Mouse (Mus musculus) midbrain, embryonic 12.5 days (tissue): ENCODE data around the gene Plbd1. TPM values are rescaled to one million over a fixed set of nuclear protein-coding genes. Genes with fewer than 3 reads are reported as not detected.

Source experiments
- ATAC-seq: fragments of 200-750 bp; cut with Nextera tagmentation; 2 replicates; pipeline ENCODE4 v1.8.0; 2017; ENCODE audit warnings: low read depth, moderate TSS enrichment, moderate library complexity; ENCODE audit not compliant: low FRiP score
- H3K27ac ChIP-seq: fragments of 300-500 bp; sonication (generic); replicated peaks from 2 replicates; pipeline ENCODE4 v1.5.1; 2016; ENCODE audit warnings: mild to moderate bottlenecking
- H3K27me3 ChIP-seq: fragments of 300-500 bp; sonication (generic); 2 replicates; pipeline ENCODE4 v1.6.1; 2016; ENCODE audit warnings: mild to moderate bottlenecking
- H3K36me3 ChIP-seq: fragments of 300-500 bp; sonication (generic); 2 replicates; pipeline ENCODE4 v1.6.1; 2016
- H3K4me1 ChIP-seq: fragments of 300-500 bp; sonication (generic); 2 replicates; pipeline ENCODE4 v1.6.1; 2016
- H3K4me2 ChIP-seq: fragments of 300-500 bp; sonication (generic); replicated peaks from 2 replicates; pipeline ENCODE4 v1.6.1; 2016; ENCODE audit warnings: mild to moderate bottlenecking, moderate library complexity
- H3K4me3 ChIP-seq: fragments of 300-500 bp; sonication (generic); 2 replicates; pipeline ENCODE4 v1.5.1; 2016; ENCODE audit warnings: mild to moderate bottlenecking
- H3K9ac ChIP-seq: fragments of 300-500 bp; sonication (generic); replicated peaks from 2 replicates; pipeline ENCODE4 v1.6.1; 2016; ENCODE audit warnings: mild to moderate bottlenecking, moderate library complexity
- H3K9me3 ChIP-seq: fragments of 300-500 bp; sonication (generic); 2 replicates; pipeline ENCODE4 v1.6.1; 2016; ENCODE audit warnings: mild to moderate bottlenecking
- WGBS: fragments of 180-500 bp; shearing (Covaris S2); methylation state at CpG from one replicate; pipeline ENCODE4 v1.1.7; 2016; 5-methylcytosine and 5-hydroxymethylcytosine counted together
- polyA plus RNA-seq: library from polyadenylated mRNA; unstranded; fragments of >200 nt; fragmentation: Nextera tagmentation; extraction: Ambion mirVana; gene quantifications from 2 replicates; pipeline ENCODE4 v1.2.1, GENCODE M21; 2016

Plbd1 gene
- polyA plus RNA-seq, 1 experiment from 2014 or later = 0.84 TPM

DNA sequence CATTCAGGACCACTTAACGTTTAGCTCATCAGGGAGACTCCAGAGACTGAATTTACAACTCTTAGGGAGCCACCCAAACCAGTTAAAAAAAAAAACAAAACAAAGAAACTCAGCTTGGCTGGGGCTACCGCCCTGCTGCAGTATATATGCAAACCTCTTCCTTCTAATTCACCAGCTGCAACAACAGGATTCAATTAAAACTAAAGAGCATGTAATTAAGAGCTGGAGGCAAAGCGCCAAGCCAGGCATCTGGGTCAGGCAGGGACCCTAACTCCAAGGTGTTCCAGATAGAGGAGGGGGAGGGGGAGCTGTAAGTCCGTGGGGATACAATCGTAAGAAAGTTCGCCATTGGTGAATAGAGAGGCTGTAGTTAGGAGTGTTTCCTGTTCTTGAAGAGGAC is 15.5 kb downstream of the Plbd1 start:
- H3K9ac ChIP-seq = no peak overlapping the region
- ATAC-seq = no peak
- H3K27me3 ChIP-seq = no peaks in the 10 kb centered on the region
- no peak overlapping the region for H3K4me3 ChIP-seq
- H3K4me1 ChIP-seq = no peaks in the 10 kb centered on the region
- 45% methylated on average over 6 of the region's 6 CpGs for WGBS
- H3K4me2 ChIP-seq = no peak overlapping the region
- H3K36me3 ChIP-seq = no peaks in the 10 kb centered on the region
- no peak overlapping the region for H3K27ac ChIP-seq
- H3K9me3 ChIP-seq = 0 out of 2 replicates have a peak, but pooled peaks cover 6% of the 10 kb centered on the region

- Histone ChIP-seq H3K27ac (no peak overlapping the region), H3K27me3 (no peaks in the 10 kb centered on the region), H3K9me3 (0 out of 2 replicates have a peak, but pooled peaks cover 6% of the 10 kb centered on the region), H3K4me3 (no peak overlapping the region), H3K9ac (no peak overlapping the region), H3K36me3 (no peaks in the 10 kb centered on the region), H3K4me1 (no peaks in the 10 kb centered on the region), H3K4me2 (no peak overlapping the region)
- 71% methylated on average over 9 of the region's 9 CpGs for WGBS
- no peak for ATAC-seq
These were observed 16.0 kb downstream of the Plbd1 start for GRCm38 (mm10) chr6:136645754-136646153.

DNA sequence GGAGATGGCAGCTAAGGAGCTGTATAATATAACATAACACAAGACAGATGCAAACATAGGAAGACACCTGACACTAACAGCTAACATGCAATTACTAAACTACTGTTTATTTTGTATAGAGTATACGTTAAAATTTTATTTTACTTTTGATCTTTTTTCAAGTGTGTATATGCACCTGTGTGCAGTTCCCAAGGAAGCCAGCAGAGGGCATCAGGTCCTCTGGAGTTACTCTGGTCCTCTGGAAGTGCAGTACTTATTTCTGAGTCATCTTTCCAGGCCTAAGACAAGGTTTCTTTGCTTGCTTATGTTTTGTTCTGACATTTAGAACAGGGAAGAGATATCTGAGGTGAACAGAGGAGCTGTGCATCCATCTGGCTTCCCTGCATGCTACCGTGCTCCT is 17.6 kb downstream of the Plbd1 start:
- Histone ChIP-seq H3K36me3 (no peaks in the 10 kb centered on the region), H3K4me1 (no peaks in the 10 kb centered on the region), H3K9ac (no peak overlapping the region), H3K27ac (no peak overlapping the region), H3K4me2 (no peak overlapping the region), H3K9me3 (0 out of 2 replicates have a peak, but pooled peaks cover 6% of the 10 kb centered on the region), H3K27me3 (no peaks in the 10 kb centered on the region), H3K4me3 (no peak overlapping the region)
- 94% methylated on average over 2 of the region's 2 CpGs for WGBS
- no peak for ATAC-seq

- Histone ChIP-seq H3K27me3 (peaks cover 10% of the 10 kb centered on the region), H3K4me3 (no peak overlapping the region), H3K9ac (no peak overlapping the region), H3K27ac (no peak overlapping the region), H3K4me2 (no peak overlapping the region), H3K9me3 (no peaks in the 10 kb centered on the region), H3K36me3 (no peaks in the 10 kb centered on the region), H3K4me1 (no peaks in the 10 kb centered on the region)
- WGBS = 64% methylated on average over 3 of the region's 3 CpGs
- ATAC-seq = no peak
These were observed 26.7 kb downstream of the Plbd1 start for GRCm38 (mm10) chr6:136634982-136635381.

DNA sequence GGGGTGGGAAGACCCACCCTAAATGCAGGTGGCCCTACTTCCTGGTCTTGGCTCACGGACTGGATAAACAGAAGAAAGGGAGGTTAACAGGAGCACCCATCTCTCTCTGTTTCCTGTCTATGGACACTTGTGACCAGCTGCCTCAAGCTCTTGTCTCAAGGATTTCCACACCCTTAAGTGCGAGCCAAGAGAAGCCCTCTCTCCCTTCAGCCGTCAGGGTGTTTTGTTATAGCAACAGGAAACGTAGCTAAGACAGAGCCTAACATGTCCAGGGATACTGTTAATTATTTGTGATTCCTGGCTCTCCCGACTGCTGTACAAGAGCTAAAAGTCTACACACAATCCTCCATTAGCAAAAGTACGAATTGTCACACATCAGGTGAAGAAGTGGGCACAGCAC is 28.0 kb downstream of the Plbd1 start:
- no peak overlapping the region for H3K4me2 ChIP-seq
- ATAC-seq = no peak
- H3K4me3 ChIP-seq = no peak overlapping the region
- WGBS = 81% methylated on average over 6 of the region's 6 CpGs
- no peaks in the 10 kb centered on the region for H3K4me1 ChIP-seq
- H3K27me3 ChIP-seq = peaks cover 10% of the 10 kb centered on the region
- H3K36me3 ChIP-seq = no peaks in the 10 kb centered on the region
- no peak overlapping the region for H3K9ac ChIP-seq
- no peaks in the 10 kb centered on the region for H3K9me3 ChIP-seq
- no peak overlapping the region for H3K27ac ChIP-seq

DNA sequence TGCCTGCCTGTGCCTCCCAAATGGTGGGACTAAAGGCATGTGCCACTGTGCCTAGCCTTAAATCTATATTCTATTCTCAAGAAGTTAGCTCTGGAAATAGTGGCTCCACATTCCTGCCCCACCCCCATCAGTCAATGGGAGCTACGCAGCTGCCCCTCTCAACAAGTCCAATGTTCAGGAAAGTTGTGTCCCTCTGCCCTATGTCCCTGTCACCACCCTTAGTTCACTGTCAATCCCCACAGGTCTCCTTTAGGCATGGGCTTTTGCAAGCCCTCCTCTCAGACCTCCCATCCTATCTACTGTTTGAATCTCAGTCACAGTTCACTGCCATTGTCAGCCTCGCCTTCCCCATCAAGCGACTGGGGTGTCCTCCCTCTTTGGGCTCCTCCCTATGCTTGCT is 28.6 kb downstream of the Plbd1 start:
- peaks cover 10% of the 10 kb centered on the region for H3K27me3 ChIP-seq
- no peak overlapping the region for H3K27ac ChIP-seq
- H3K9me3 ChIP-seq = no peaks in the 10 kb centered on the region
- no peaks in the 10 kb centered on the region for H3K4me1 ChIP-seq
- H3K36me3 ChIP-seq = no peaks in the 10 kb centered on the region
- H3K9ac ChIP-seq = no peak overlapping the region
- H3K4me2 ChIP-seq = no peak overlapping the region
- WGBS = 94% methylated on average over 3 of the region's 3 CpGs
- no peak overlapping the region for H3K4me3 ChIP-seq
- no peak for ATAC-seq

GRCm38 (mm10) chr6:136631945-136632534 is 29.7 kb downstream of the Plbd1 start:
- no peak for ATAC-seq
- WGBS = 86% methylated on average over 13 of the region's 13 CpGs
- no peak overlapping the region for H3K4me2 ChIP-seq
- no peaks in the 10 kb centered on the region for H3K9me3 ChIP-seq
- no peak overlapping the region for H3K9ac ChIP-seq
- H3K36me3 ChIP-seq = no peaks in the 10 kb centered on the region
- no peaks in the 10 kb centered on the region for H3K4me1 ChIP-seq
- peaks cover 15% of the 10 kb centered on the region for H3K27me3 ChIP-seq
- no peak overlapping the region for H3K27ac ChIP-seq
- no peak overlapping the region for H3K4me3 ChIP-seq

- Histone ChIP-seq H3K4me1 (no peaks in the 10 kb centered on the region), H3K9me3 (no peaks in the 10 kb centered on the region), H3K4me2 (no peak overlapping the region), H3K9ac (no peak overlapping the region), H3K27me3 (peaks cover 17% of the 10 kb centered on the region), H3K4me3 (no peak overlapping the region), H3K27ac (no peak overlapping the region), H3K36me3 (no peaks in the 10 kb centered on the region)
- 92% methylated on average over 8 of the region's 8 CpGs for WGBS
- no peak for ATAC-seq
These were observed 30.2 kb downstream of the Plbd1 start for GRCm38 (mm10) chr6:136631519-136631918.

DNA sequence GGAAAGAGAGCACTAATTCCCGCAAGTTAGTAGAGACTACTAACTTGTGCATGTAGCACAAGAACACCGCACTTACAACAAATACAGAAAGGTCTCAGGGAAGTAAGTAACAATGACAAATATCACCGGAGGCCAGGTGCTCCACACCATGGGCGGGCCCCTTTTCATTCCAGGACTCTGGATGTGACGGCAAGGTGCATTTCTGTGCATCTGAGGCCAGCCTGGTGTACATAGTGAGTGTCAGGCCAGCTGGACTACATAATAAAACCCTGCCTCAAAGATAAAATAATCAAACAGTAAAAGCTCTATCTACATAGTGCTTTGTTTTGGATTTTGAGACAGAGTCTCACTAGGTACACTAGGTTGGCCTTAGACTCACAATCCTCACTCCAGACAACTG is 32.1 kb downstream of the Plbd1 start:
- 91% methylated on average over 5 of the region's 5 CpGs for WGBS
- no peaks in the 10 kb centered on the region for H3K4me1 ChIP-seq
- peaks cover 17% of the 10 kb centered on the region for H3K27me3 ChIP-seq
- H3K9ac ChIP-seq = no peak overlapping the region
- H3K27ac ChIP-seq = 0 out of 2 replicates have a peak overlapping the region, but pooled peaks have one; percentile 6
- no peaks in the 10 kb centered on the region for H3K9me3 ChIP-seq
- ATAC-seq = no peak
- no peaks in the 10 kb centered on the region for H3K36me3 ChIP-seq
- H3K4me2 ChIP-seq = no peak overlapping the region
- H3K4me3 ChIP-seq = no peak overlapping the region

DNA sequence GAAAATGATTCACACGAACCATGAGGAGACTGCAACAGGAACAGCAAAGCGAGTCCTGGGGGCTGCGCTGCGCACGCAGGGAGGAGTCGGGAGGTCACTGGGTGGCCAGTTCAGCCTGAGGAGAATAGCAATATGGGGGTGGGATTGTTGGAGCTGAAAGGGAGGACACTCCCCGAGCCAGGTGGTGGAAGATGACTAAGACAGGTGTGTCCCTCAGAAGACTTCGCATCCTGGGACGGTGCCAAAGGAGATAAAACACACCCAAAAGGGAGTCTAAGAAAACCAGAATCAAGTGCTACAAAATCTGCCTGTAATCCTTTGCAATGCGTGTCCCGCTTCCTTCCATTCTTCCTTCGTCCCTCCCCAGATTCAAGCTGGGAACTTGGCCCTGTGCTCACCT is 36.3 kb downstream of the Plbd1 start:
- H3K9me3 ChIP-seq = no peaks in the 10 kb centered on the region
- H3K4me2 ChIP-seq = no peak overlapping the region
- no peaks in the 10 kb centered on the region for H3K36me3 ChIP-seq
- WGBS = 93% methylated on average over 12 of the region's 12 CpGs
- no peak overlapping the region for H3K4me3 ChIP-seq
- H3K27me3 ChIP-seq = peaks cover 7% of the 10 kb centered on the region; the same call in 1 of the 2 replicates
- no peak overlapping the region for H3K9ac ChIP-seq
- H3K4me1 ChIP-seq = no peaks in the 10 kb centered on the region
- no peak for ATAC-seq
- no peak overlapping the region for H3K27ac ChIP-seq

- 51% methylated on average over 17 of the region's 17 CpGs for WGBS
- Histone ChIP-seq H3K9ac (no peak overlapping the region), H3K4me3 (no peak overlapping the region), H3K4me2 (no peak overlapping the region), H3K9me3 (no peaks in the 10 kb centered on the region), H3K36me3 (no peaks in the 10 kb centered on the region), H3K27me3 (no peaks in the 10 kb centered on the region; the same call in 1 of the 2 replicates), H3K4me1 (no peaks in the 10 kb centered on the region), H3K27ac (no peak overlapping the region)
- ATAC-seq = no peak
These were observed 41.2 kb downstream of the Plbd1 start for GRCm38 (mm10) chr6:136620361-136621139.

GRCm38 (mm10) chr6:136614156-136614555 is 47.6 kb downstream of the Plbd1 start:
- 0 out of 2 replicates have a peak, but pooled peaks cover 4% of the 10 kb centered on the region for H3K9me3 ChIP-seq
- no peak overlapping the region for H3K9ac ChIP-seq
- H3K36me3 ChIP-seq = peaks cover 32% of the 10 kb centered on the region
- ATAC-seq = no peak
- WGBS = 89% methylated on average over 3 of the region's 3 CpGs
- no peak overlapping the region for H3K4me3 ChIP-seq
- H3K4me2 ChIP-seq = no peak overlapping the region
- H3K27me3 ChIP-seq = no peaks in the 10 kb centered on the region
- H3K27ac ChIP-seq = no peak overlapping the region
- no peaks in the 10 kb centered on the region for H3K4me1 ChIP-seq
